Mouse (Mus musculus) E14TG2a.4 (cell line): Measurements from ENCODE around the gene Prr22.

Source experiments
- H3K27me3 ChIP-seq: 2 replicates; pipeline ENCODE4 v1.6.1; 2014; ENCODE audit warnings: low read length, control low read depth; ENCODE audit not compliant: insufficient read depth
- H3K36me3 ChIP-seq: 2 replicates; pipeline ENCODE4 v1.6.1; 2014; ENCODE audit warnings: low read length, control low read depth; ENCODE audit not compliant: insufficient read depth
- H3K4me1 ChIP-seq: replicated peaks from 2 replicates; pipeline ENCODE4 v1.6.1; 2014; ENCODE audit warnings: low read depth, low read length, control low read depth
- H3K4me3 ChIP-seq: replicated peaks from 2 replicates; pipeline ENCODE4 v1.5.1; 2014; ENCODE audit warnings: mild to moderate bottlenecking, low read length
- H3K9me3 ChIP-seq: 2 replicates; pipeline ENCODE4 v1.6.1; 2014; ENCODE audit warnings: low read length, control low read depth
- CTCF ChIP-seq: conservative IDR thresholded peaks from 2 replicates; pipeline ENCODE4 v1.5.1; 2014; ENCODE audit warnings: low read length
- NANOG ChIP-seq: IDR thresholded peaks from 2 replicates; pipeline ENCODE4 v1.6.1; 2014; ENCODE audit warnings: borderline replicate concordance, low read length, mixed read lengths
- POU5F1 ChIP-seq: IDR thresholded peaks from 2 replicates; pipeline ENCODE4 v1.6.1; 2014; ENCODE audit warnings: low read length, borderline replicate concordance

Prr22 gene

GRCm38 (mm10) chr17:56780291-56780978 lies 10.4 kb downstream of the Prr22 start:
- H3K4me1 ChIP-seq: no peaks in the 10 kb centered on the region
- no peak for TF ChIP-seq POU5F1
- TF ChIP-seq CTCF: no peak
- no peak for TF ChIP-seq NANOG
- H3K9me3 ChIP-seq: peaks cover 8% of the 10 kb centered on the region; the same call in 1 of the 2 replicates
- H3K27me3 ChIP-seq: no peaks in the 10 kb centered on the region
- H3K36me3 ChIP-seq: peaks cover 97% of the 10 kb centered on the region
- H3K4me3 ChIP-seq: no peak overlapping the region

- no peaks in the 10 kb centered on the region for H3K27me3 ChIP-seq
- H3K36me3 ChIP-seq: peaks cover 91% of the 10 kb centered on the region
- no peaks in the 10 kb centered on the region for H3K9me3 ChIP-seq
- no peak for TF ChIP-seq POU5F1
- TF ChIP-seq NANOG: no peak
- TF ChIP-seq CTCF: no peak
- 0 out of 2 replicates have a peak, but pooled peaks cover 5% of the 10 kb centered on the region for H3K4me1 ChIP-seq
- H3K4me3 ChIP-seq: no peak overlapping the region
Measured at GRCm38 (mm10) chr17:56788886-56789285, 18.8 kb downstream of the Prr22 start.

- Histone ChIP-seq H3K36me3 (peaks cover 88% of the 10 kb centered on the region), H3K27me3 (no peaks in the 10 kb centered on the region), H3K9me3 (no peaks in the 10 kb centered on the region), H3K4me1 (0 out of 2 replicates have a peak, but pooled peaks cover 5% of the 10 kb centered on the region), H3K4me3 (no peak overlapping the region)
- TF ChIP-seq CTCF: no peak
- TF ChIP-seq POU5F1: no peak
- TF ChIP-seq NANOG: no peak
Measured at GRCm38 (mm10) chr17:56789286-56789685, 19.2 kb downstream of the Prr22 start.

GRCm38 (mm10) chr17:56792588-56792987 lies 22.5 kb downstream of the Prr22 start:
- no peaks in the 10 kb centered on the region for H3K27me3 ChIP-seq
- TF ChIP-seq NANOG (no peak), CTCF (no peak), POU5F1 (no peak)
- H3K4me1 ChIP-seq: 0 out of 2 replicates have a peak, but pooled peaks cover 5% of the 10 kb centered on the region
- H3K9me3 ChIP-seq: no peaks in the 10 kb centered on the region
- H3K4me3 ChIP-seq: no peak overlapping the region
- peaks cover 67% of the 10 kb centered on the region for H3K36me3 ChIP-seq

GRCm38 (mm10) chr17:56793614-56794319 lies 23.7 kb downstream of the Prr22 start:
- TF ChIP-seq CTCF: no peak
- TF ChIP-seq POU5F1: no peak
- TF ChIP-seq NANOG: no peak

GRCm38 (mm10) chr17:56799276-56799675 lies 29.2 kb downstream of the Prr22 start:
- Histone ChIP-seq H3K4me3 (no peak overlapping the region), H3K36me3 (peaks cover 75% of the 10 kb centered on the region), H3K4me1 (peaks cover 34% of the 10 kb centered on the region), H3K27me3 (no peaks in the 10 kb centered on the region), H3K9me3 (no peaks in the 10 kb centered on the region)
- TF ChIP-seq POU5F1 (no peak), NANOG (no peak), CTCF (no peak)

More at GRCm38 (mm10) chr17:56793614-56794319, 23.7 kb downstream of the Prr22 start:
- H3K27me3 ChIP-seq: no peaks in the 10 kb centered on the region
- H3K36me3 ChIP-seq: peaks cover 67% of the 10 kb centered on the region
- H3K4me3 ChIP-seq: no peak overlapping the region
- peaks cover 5% of the 10 kb centered on the region for H3K4me1 ChIP-seq
- no peaks in the 10 kb centered on the region for H3K9me3 ChIP-seq

GRCm38 (mm10) chr17:56802065-56802464 lies 32.0 kb downstream of the Prr22 start:
- Histone ChIP-seq H3K4me1 (peaks cover 34% of the 10 kb centered on the region), H3K36me3 (peaks cover 93% of the 10 kb centered on the region), H3K27me3 (no peaks in the 10 kb centered on the region), H3K9me3 (no peaks in the 10 kb centered on the region), H3K4me3 (no peak overlapping the region)
- TF ChIP-seq CTCF (no peak), POU5F1 (no peak), NANOG (no peak)

GRCm38 (mm10) chr17:56804952-56805351 lies 34.9 kb downstream of the Prr22 start:
- TF ChIP-seq NANOG (no peak), CTCF (no peak), POU5F1 (no peak)

More at GRCm38 (mm10) chr17:56804952-56805351, 34.9 kb downstream of the Prr22 start:
- Histone ChIP-seq H3K9me3 (no peaks in the 10 kb centered on the region), H3K4me1 (peaks cover 34% of the 10 kb centered on the region), H3K36me3 (peaks cover 91% of the 10 kb centered on the region), H3K27me3 (no peaks in the 10 kb centered on the region), H3K4me3 (no peak overlapping the region)
